Mouse (Mus musculus) heart, adult 18-20 months (tissue): ENCODE data around the gene Mrm2. TPM values are rescaled to one million over a fixed set of nuclear protein-coding genes. Genes with fewer than 3 reads are reported as not detected.

Experiments used
- total RNA-seq, 2 experiments: library from RNA; stranded (reverse); gene quantifications; 2 replicates each; pipeline ENCODE4 v1.2.3; 2021

The Mrm2 gene
- total RNA-seq, 2 experiments from 2014 or later = 13.7 to 14.4 TPM

Other genes starting within 250 kb of the Mrm2 start
- gene Mad1l1, start 10.3 kb downstream of the Mrm2 start, total RNA-seq = 1 to 10 TPM; 8.4 to 8.5 TPM
- 10 to 100 TPM; 10.1 to 13.0 TPM for gene Nudt1, start 10.2 kb downstream of the Mrm2 start, total RNA-seq
- gene Snx8, start 57.4 kb upstream of the Mrm2 start, total RNA-seq = 10 to 100 TPM; 15.3 to 17.3 TPM
- gene Eif3b, start 87.4 kb upstream of the Mrm2 start, total RNA-seq = 10 to 100 TPM; 97.4 to 97.6 TPM
- not detected for gene Gm4869, start 113.7 kb upstream of the Mrm2 start, total RNA-seq
- 1 to 10 TPM; 4.9 to 6.9 TPM for gene Chst12, start 173.7 kb upstream of the Mrm2 start, total RNA-seq
- not detected for gene Grifin, start 233.2 kb upstream of the Mrm2 start, total RNA-seq